Mouse (Mus musculus): ENCODE results near the gene Plekhg2. TPM values are rescaled to one million over a fixed set of nuclear protein-coding genes. Genes with fewer than 3 reads are reported as not detected.

The Plekhg2 gene
- polyA plus RNA-seq, 1 experiment from 2014 or later = 49.6 TPM

DNA sequence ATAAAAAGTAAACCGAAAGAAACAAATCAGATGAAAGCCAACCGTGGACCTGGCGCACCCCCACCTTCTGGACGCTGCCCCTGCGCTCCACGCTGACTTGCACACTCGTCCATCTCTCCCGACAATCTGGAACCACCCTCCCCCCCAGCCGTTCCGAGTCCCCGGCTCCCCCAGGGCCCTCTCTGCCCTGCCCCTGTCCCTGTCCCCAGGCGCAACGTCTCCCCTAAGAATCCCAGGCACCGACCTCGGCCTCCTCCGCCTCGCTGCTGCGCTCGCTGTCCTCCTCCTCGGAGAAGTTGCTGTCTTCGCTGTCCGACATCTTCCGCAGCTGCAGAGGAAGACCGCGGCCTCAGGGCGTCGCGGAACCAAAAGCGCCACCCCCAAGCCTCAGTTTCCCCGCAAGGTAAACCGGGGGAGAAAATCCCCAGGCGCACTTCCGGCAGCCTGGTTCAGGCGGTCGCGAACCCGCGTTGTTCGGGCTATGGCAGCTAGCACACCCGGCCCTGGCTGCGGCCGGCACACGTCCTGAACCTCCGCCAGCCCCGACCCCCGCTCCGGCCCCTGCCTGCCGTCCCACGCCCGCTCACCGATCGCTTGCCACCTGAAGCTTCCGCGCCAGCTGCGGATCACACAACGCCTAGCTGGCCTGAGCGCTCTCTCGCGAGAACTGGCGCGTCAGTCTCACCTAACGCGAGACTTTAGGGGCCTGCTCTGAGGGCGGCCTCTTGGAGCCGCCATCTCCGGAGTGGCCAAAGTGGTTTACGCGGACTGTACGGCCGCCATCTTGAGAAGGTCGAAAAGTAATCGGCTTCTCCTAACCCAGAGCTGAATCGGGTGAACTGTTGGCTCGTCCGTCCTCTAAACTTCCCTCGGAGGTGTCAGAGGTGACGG is 34.0 kb downstream of the Plekhg2 start, which contains the start of gene Supt5:
Gene Supt5, minus strand, starts transcription at position 639 of the 891 bp plus-strand sequence.
- peak; percentile 99 for DNase-seq (ENCODE audit: low spot score)

- DNase-seq (ENCODE audit: low spot score) = no peak
Measured at GRCm38 (mm10) chr7:28335471-28335870, 36.9 kb downstream of the Plekhg2 start.

- no peak for DNase-seq (ENCODE audit: low spot score)
Measured at GRCm38 (mm10) chr7:28334534-28334933, 37.9 kb downstream of the Plekhg2 start.

DNA sequence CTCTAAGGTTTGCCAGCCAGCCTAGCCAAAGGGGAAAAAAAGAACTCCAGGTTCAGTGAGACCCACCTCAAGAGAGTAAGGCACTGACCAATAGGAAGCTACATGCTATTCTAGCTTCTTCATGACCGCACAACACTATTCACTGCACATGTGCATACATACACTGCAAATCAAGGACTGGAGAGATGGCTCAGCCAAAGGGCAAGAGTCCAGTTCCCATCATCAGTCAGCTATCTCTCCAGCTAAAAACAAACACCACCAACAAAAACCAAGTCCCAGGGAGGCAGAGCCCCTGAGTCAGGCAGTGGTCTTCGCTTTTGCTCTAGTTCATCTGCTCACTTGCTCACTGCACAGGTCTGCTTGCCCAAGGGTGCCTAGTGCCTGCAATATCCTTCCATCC is 44.1 kb downstream of the Plekhg2 start:
- no peak for DNase-seq (ENCODE audit: low spot score)

DNA sequence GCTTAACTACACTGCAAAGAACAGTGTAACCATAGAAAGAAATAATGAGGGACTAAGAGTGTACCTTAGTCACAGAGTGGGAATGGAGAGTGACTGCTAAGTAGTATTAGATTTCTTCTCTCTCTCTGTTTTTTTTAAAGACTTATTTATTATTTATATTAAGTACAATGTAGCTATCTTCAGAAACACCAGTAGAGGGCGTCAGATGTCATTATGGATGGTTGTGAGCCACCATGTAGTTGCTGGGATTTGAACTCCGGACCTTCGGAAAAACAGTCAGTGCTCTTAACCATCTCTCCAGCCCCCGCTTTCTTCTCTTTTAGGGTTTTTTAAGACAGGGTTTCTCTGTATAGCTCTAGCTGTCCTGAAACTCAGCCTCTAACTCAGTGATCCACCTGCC is 45.9 kb downstream of the Plekhg2 start:
- no peak for DNase-seq (ENCODE audit: low spot score)

GRCm38 (mm10) chr7:28325293-28325692 is 47.1 kb downstream of the Plekhg2 start:
- DNase-seq (ENCODE audit: low spot score) = no peak

DNA sequence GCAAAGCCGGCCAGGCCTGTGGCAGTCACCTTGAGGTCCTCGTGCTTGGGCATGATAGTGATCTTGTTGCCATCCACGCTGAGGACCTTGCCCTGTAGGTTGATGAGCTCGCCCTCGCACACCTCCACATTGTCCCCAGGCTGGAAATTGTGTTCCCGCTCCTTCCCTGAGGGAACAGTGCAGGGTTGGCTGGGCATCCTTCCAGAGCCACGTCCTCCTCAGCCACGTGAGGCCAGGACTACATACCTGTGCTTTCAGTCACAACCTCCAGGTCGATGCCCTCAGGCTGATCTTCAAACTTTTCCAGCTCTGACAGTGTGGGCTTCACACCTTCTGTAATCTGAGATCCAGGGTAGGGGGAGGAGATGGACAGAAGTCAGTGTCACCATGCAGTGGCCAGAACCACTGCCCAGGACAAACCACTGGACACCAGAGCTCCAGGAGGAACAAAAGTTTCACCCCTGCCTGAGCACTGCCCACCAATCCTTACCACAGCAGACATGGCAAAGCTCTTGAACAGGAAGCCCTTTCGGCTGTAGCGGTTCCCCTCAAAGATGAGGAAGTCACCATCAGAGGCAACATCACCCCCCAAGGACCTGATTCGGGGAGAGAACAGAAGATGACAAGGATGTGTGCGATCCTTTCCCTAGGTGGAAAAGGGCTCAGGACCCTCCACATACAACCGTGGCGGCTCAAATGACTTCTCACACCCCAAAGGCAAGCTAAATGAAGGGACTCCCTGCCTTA is 50.3 kb downstream of the Plekhg2 start:
- DNase-seq (ENCODE audit: low spot score) = no peak

DNA sequence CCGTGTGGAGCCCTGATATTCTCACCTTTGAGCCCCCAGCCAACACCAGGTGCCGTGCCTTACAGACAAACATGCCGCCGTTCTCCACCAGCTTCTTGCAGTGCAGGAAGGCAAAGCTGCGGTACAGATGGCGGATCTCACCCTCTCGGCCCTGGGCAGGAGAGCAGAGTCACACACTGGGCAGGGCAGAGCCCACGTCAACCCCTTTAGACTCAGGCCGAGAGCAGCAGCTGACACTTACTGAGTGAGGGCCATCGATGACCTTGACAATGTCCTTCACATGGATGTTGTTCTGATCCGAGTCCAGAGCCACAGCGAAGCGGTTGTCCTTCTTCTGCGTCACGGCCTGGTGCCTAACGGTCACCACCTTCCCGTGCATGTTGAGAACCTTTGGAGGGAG is 53.7 kb downstream of the Plekhg2 start:
- no peak for DNase-seq (ENCODE audit: low spot score)

DNA sequence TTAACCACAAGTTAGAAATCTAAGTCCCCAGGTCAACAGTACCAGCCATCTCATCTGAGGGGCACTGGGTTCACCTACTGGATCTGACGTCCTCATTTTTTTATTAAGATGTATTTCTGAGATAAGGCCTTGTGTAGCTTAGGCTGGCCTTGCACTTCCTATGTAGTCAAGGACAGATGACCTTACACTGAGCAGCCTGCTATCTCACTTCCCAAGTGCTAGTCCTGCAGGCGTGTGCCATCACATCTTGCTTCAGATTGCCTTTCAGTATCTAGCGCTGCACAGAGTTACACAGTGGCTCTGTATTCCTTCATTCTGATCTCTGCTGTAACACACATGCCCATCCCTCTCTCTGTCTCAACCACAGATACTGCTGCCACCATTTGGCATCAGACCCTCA is 54.4 kb downstream of the Plekhg2 start:
- no peak for DNase-seq (ENCODE audit: low spot score)

DNA sequence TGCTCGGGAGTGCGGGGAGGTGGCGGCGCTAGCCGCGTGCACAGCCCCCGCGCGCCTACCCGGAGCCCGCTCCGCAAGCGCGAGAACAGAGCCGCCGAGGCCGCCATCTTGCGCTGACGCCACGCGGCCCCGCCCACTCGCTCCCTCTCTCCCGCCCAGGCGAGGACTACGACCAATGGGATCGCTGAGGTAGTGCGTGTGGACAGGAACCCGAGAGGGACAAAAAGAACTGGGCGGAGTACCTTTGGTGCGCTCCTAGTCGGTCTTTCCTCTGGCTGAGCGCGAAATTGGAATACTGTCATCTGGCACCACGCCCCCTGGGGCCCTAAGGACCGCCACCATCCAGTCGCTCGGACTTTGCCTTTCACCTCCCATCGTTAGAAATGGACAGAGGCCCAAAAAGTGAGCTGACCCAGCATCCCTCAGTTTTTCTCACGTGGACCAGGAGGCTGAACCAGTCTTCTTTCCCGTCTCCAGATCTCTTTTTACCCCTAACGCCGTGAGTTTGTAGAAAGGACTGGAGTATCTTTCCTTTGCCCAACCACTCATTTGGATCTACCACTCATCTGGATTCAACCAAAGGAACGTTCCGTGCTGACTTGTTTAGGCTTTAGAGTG is 60.4 kb downstream of the Plekhg2 start, which contains the start of gene Timm50:
Gene Timm50, minus strand, starts transcription at position 147 of the 618 bp plus-strand sequence.
- DNase-seq (ENCODE audit: low spot score) = peak; percentile 94

DNA sequence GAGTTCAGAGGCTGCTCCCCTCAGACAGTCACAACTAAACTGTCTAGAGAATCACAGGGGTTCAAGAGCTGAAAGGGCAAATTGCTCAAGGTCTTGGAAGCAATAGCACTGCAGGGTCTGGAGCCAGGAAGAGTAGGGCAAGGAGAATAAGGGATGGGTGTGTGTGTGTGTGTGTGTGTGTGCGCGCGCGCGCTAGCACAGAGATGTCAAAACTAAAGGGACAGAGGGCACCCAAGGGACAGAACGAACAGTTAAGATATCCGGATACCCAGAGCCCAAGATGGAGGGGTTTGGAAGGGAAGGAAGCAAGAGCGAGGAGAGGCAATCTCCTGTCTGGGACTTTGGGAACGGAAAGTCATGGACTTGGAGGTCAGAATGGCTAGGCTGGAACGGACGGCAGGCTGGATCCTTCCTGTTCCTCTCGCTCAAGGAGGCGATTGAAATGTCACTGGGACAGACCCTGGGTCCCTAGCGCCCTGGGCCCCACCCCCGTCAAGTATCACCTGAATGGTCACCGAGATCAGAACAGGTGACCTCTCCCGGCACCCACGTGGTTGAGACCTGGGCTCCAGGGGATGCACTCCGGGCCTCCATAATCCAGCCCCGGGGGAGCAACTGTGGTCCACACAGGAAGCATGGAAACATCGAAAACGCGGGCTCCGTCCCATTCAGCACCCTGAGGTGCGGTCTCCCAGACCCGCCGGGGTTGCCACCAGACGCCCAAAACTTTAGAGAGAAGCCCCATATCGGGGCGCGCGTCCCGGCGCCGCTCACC is 61.1 kb downstream of the Plekhg2 start:
- peak; percentile 8 for DNase-seq (ENCODE audit: low spot score)

GRCm38 (mm10) chr7:28309737-28310136 is 62.7 kb downstream of the Plekhg2 start:
- no peak for DNase-seq (ENCODE audit: low spot score)

Other genes with a start within 250 kb of the Plekhg2 start
- gene 9530053A07Rik, start 243.1 kb downstream of the Plekhg2 start, polyA plus RNA-seq (2015; fragmentation: Nextera tagmentation; extraction: Ambion mirVana) = 0.22 and 0.40 TPM in 2 replicates
- gene Fbl, start 202.9 kb downstream of the Plekhg2 start, polyA plus RNA-seq (2015; fragmentation: Nextera tagmentation; extraction: Ambion mirVana) = 147 and 150 TPM in 2 replicates
- gene Dyrk1b, start 193.1 kb downstream of the Plekhg2 start, polyA plus RNA-seq (2015; fragmentation: Nextera tagmentation; extraction: Ambion mirVana) = 11.5 and 12.4 TPM in 2 replicates
- gene Eid2, start 104.7 kb downstream of the Plekhg2 start, polyA plus RNA-seq (2015; fragmentation: Nextera tagmentation; extraction: Ambion mirVana) = 3.6 TPM in 2 replicates
- gene Eid2b, start 94.9 kb downstream of the Plekhg2 start, polyA plus RNA-seq (2015; fragmentation: Nextera tagmentation; extraction: Ambion mirVana) = 7.5 and 8.5 TPM in 2 replicates
- not detected in 2 replicates for gene Selenov, start 81.4 kb downstream of the Plekhg2 start, polyA plus RNA-seq (2015; fragmentation: Nextera tagmentation; extraction: Ambion mirVana)
- 0.33 and 0.51 TPM in 2 replicates for gene Dll3, start 70.4 kb downstream of the Plekhg2 start, polyA plus RNA-seq (2015; fragmentation: Nextera tagmentation; extraction: Ambion mirVana)
- gene Timm50, start 60.5 kb downstream of the Plekhg2 start, polyA plus RNA-seq (2015; fragmentation: Nextera tagmentation; extraction: Ambion mirVana) = 116 and 125 TPM in 2 replicates
- gene Supt5, start 33.9 kb downstream of the Plekhg2 start, polyA plus RNA-seq (2015; fragmentation: Nextera tagmentation; extraction: Ambion mirVana) = 73.3 and 80.4 TPM in 2 replicates
- gene Rps16, start 21.9 kb downstream of the Plekhg2 start, polyA plus RNA-seq (2015; fragmentation: Nextera tagmentation; extraction: Ambion mirVana) = 1,689 and 1,723 TPM in 2 replicates
- gene Zfp36, start 7.7 kb upstream of the Plekhg2 start, polyA plus RNA-seq (2015; fragmentation: Nextera tagmentation; extraction: Ambion mirVana) = 70.6 and 72.0 TPM in 2 replicates
- gene Med29, start 20.1 kb upstream of the Plekhg2 start, polyA plus RNA-seq (2015; fragmentation: Nextera tagmentation; extraction: Ambion mirVana) = 42.0 and 42.5 TPM in 2 replicates
- gene Paf1, start 20.4 kb upstream of the Plekhg2 start, polyA plus RNA-seq (2015; fragmentation: Nextera tagmentation; extraction: Ambion mirVana) = 59.3 and 64.0 TPM in 2 replicates
- gene Gmfg, start 64.8 kb upstream of the Plekhg2 start, polyA plus RNA-seq (2015; fragmentation: Nextera tagmentation; extraction: Ambion mirVana) = 777 and 920 TPM in 2 replicates
- 0.86 and 1.1 TPM in 2 replicates for gene Lrfn1, start 79.4 kb upstream of the Plekhg2 start, polyA plus RNA-seq (2015; fragmentation: Nextera tagmentation; extraction: Ambion mirVana)
- gene Ifnl2, start 137.9 kb upstream of the Plekhg2 start, polyA plus RNA-seq (2015; fragmentation: Nextera tagmentation; extraction: Ambion mirVana) = 0.30 TPM in 1 of 2 replicates, not detected in the other
- gene Ifnl3, start 150.2 kb upstream of the Plekhg2 start, polyA plus RNA-seq (2015; fragmentation: Nextera tagmentation; extraction: Ambion mirVana) = 0.26 and 0.34 TPM in 2 replicates
- gene Sycn, start 168.3 kb upstream of the Plekhg2 start, polyA plus RNA-seq (2015; fragmentation: Nextera tagmentation; extraction: Ambion mirVana) = 0.27 and 1.1 TPM in 2 replicates
- gene Nccrp1, start 174.7 kb upstream of the Plekhg2 start, polyA plus RNA-seq (2015; fragmentation: Nextera tagmentation; extraction: Ambion mirVana) = 0.27 and 0.64 TPM in 2 replicates
- 10.5 and 10.9 TPM in 2 replicates for gene Samd4b, start 225.5 kb upstream of the Plekhg2 start, polyA plus RNA-seq (2015; fragmentation: Nextera tagmentation; extraction: Ambion mirVana)
- 15.4 and 20.3 TPM in 2 replicates for gene Pak4, start 225.6 kb upstream of the Plekhg2 start, polyA plus RNA-seq (2015; fragmentation: Nextera tagmentation; extraction: Ambion mirVana)